Mouse (Mus musculus): ENCODE measurements at regions not wholly inside any gene's neighbourhood (a gene's known extent, or its start where the extent isn't known, plus 50 kb on each side); places are given as distances from the start of the nearest gene placed in this dataset.

- no peaks in the 10 kb centered on the region for H3K36me3 ChIP-seq (ENCODE audit: insufficient read depth, low read length)
- no peak for ATAC-seq (replicated peaks; ENCODE audit: low FRiP score, low read depth)
- no peak for DNase-seq (ENCODE audit: low spot score)
- no peaks in the 10 kb centered on the region for H3K4me1 ChIP-seq (replicated peaks; ENCODE audit: insufficient read depth, low read length)
- H3K9ac ChIP-seq (ENCODE audit: low read depth, low read length): no peak overlapping the region
- 83% methylated on average over 6 of the region's 6 CpGs for WGBS
- no peak for TF ChIP-seq CTCF (IDR thresholded peaks at IDR 0.05; ENCODE audit: low read depth)
- no peaks in the 10 kb centered on the region for H3K27me3 ChIP-seq (ENCODE audit: insufficient read depth, low read length)
- no peak overlapping the region for H3K4me3 ChIP-seq (replicated peaks; ENCODE audit: low read depth, low read length)
- no peak overlapping the region for H3K27ac ChIP-seq
- no peaks in the 10 kb centered on the region for H3K9me3 ChIP-seq (replicated peaks; ENCODE audit: low read length)
- no peak overlapping the region for H3K4me2 ChIP-seq (ENCODE audit: low read length)
Measured at GRCm38 (mm10) chr10:45983671-45984335, 406.2 kb downstream of the Hace1 start.

- Histone ChIP-seq H3K9me3 (replicated peaks; ENCODE audit: low read length) (no peaks in the 10 kb centered on the region), H3K27me3 (ENCODE audit: insufficient read depth, low read length) (no peaks in the 10 kb centered on the region), H3K27ac (no peak overlapping the region), H3K4me3 (replicated peaks; ENCODE audit: low read depth, low read length) (no peak overlapping the region), H3K36me3 (ENCODE audit: insufficient read depth, low read length) (no peaks in the 10 kb centered on the region), H3K4me2 (ENCODE audit: low read length) (no peak overlapping the region), H3K4me1 (replicated peaks; ENCODE audit: insufficient read depth, low read length) (no peaks in the 10 kb centered on the region), H3K9ac (ENCODE audit: low read depth, low read length) (no peak overlapping the region)
- 86% methylated on average over 2 of the region's 2 CpGs for WGBS
- no peak for ATAC-seq (replicated peaks; ENCODE audit: low FRiP score, low read depth)
- no peak for DNase-seq (ENCODE audit: low spot score)
- no peak for TF ChIP-seq CTCF (IDR thresholded peaks at IDR 0.05; ENCODE audit: low read depth)
Measured at GRCm38 (mm10) chr10:45986341-45986740, 408.7 kb downstream of the Hace1 start.

GRCm38 (mm10) chr10:46006319-46006718 is 428.7 kb downstream of the Hace1 start:
- H3K27ac ChIP-seq: no peak overlapping the region
- no peaks in the 10 kb centered on the region for H3K36me3 ChIP-seq (ENCODE audit: insufficient read depth, low read length)
- H3K9me3 ChIP-seq (replicated peaks; ENCODE audit: low read length): no peaks in the 10 kb centered on the region
- no peak for DNase-seq (ENCODE audit: low spot score)
- WGBS: 50% methylated on average over 2 of the region's 2 CpGs
- TF ChIP-seq CTCF (IDR thresholded peaks at IDR 0.05; ENCODE audit: low read depth): no peak
- no peak overlapping the region for H3K4me2 ChIP-seq (ENCODE audit: low read length)
- H3K27me3 ChIP-seq (ENCODE audit: insufficient read depth, low read length): no peaks in the 10 kb centered on the region
- H3K4me1 ChIP-seq (replicated peaks; ENCODE audit: insufficient read depth, low read length): no peaks in the 10 kb centered on the region
- no peak for ATAC-seq (replicated peaks; ENCODE audit: low FRiP score, low read depth)
- no peak overlapping the region for H3K9ac ChIP-seq (ENCODE audit: low read depth, low read length)
- no peak overlapping the region for H3K4me3 ChIP-seq (replicated peaks; ENCODE audit: low read depth, low read length)

GRCm38 (mm10) chr10:46011916-46012596 is 434.4 kb downstream of the Hace1 start:
- 22% methylated on average over 12 of the region's 12 CpGs for WGBS
- no peak overlapping the region for H3K9ac ChIP-seq (ENCODE audit: low read depth, low read length)
- peak; percentile 91 for TF ChIP-seq CTCF (IDR thresholded peaks at IDR 0.05; ENCODE audit: low read depth)
- no peaks in the 10 kb centered on the region for H3K4me1 ChIP-seq (replicated peaks; ENCODE audit: insufficient read depth, low read length)
- no peak overlapping the region for H3K4me3 ChIP-seq (replicated peaks; ENCODE audit: low read depth, low read length)
- no peaks in the 10 kb centered on the region for H3K36me3 ChIP-seq (ENCODE audit: insufficient read depth, low read length)
- H3K9me3 ChIP-seq (replicated peaks; ENCODE audit: low read length): no peaks in the 10 kb centered on the region
- peak; percentile 80 for ATAC-seq (replicated peaks; ENCODE audit: low FRiP score, low read depth)
- H3K27me3 ChIP-seq (ENCODE audit: insufficient read depth, low read length): no peaks in the 10 kb centered on the region
- no peak overlapping the region for H3K27ac ChIP-seq
- DNase-seq (ENCODE audit: low spot score): peak; percentile 73
- no peak overlapping the region for H3K4me2 ChIP-seq (ENCODE audit: low read length)

GRCm38 (mm10) chr10:46012599-46012998 is 435.0 kb downstream of the Hace1 start:
- H3K4me1 ChIP-seq (replicated peaks; ENCODE audit: insufficient read depth, low read length): no peaks in the 10 kb centered on the region
- H3K27ac ChIP-seq: no peak overlapping the region
- H3K27me3 ChIP-seq (ENCODE audit: insufficient read depth, low read length): no peaks in the 10 kb centered on the region
- no peaks in the 10 kb centered on the region for H3K36me3 ChIP-seq (ENCODE audit: insufficient read depth, low read length)
- WGBS: 62% methylated on average over 6 of the region's 6 CpGs
- no peak for TF ChIP-seq CTCF (IDR thresholded peaks at IDR 0.05; ENCODE audit: low read depth)
- DNase-seq (ENCODE audit: low spot score) (no peak), ATAC-seq (replicated peaks; ENCODE audit: low FRiP score, low read depth) (no peak)
- H3K9me3 ChIP-seq (replicated peaks; ENCODE audit: low read length): no peaks in the 10 kb centered on the region
- H3K4me3 ChIP-seq (replicated peaks; ENCODE audit: low read depth, low read length): no peak overlapping the region
- H3K9ac ChIP-seq (ENCODE audit: low read depth, low read length): no peak overlapping the region
- no peak overlapping the region for H3K4me2 ChIP-seq (ENCODE audit: low read length)

- Histone ChIP-seq H3K4me3 (replicated peaks; ENCODE audit: low read depth, low read length) (no peak overlapping the region), H3K27me3 (ENCODE audit: insufficient read depth, low read length) (no peaks in the 10 kb centered on the region), H3K4me1 (replicated peaks; ENCODE audit: insufficient read depth, low read length) (no peaks in the 10 kb centered on the region), H3K27ac (no peak overlapping the region), H3K9ac (ENCODE audit: low read depth, low read length) (no peak overlapping the region), H3K36me3 (ENCODE audit: insufficient read depth, low read length) (no peaks in the 10 kb centered on the region), H3K4me2 (ENCODE audit: low read length) (no peak overlapping the region), H3K9me3 (replicated peaks; ENCODE audit: low read length) (no peaks in the 10 kb centered on the region)
- DNase-seq (ENCODE audit: low spot score) (no peak), ATAC-seq (replicated peaks; ENCODE audit: low FRiP score, low read depth) (no peak)
- 44% methylated on average over 5 of the region's 5 CpGs for WGBS
- TF ChIP-seq CTCF (IDR thresholded peaks at IDR 0.05; ENCODE audit: low read depth): no peak
Measured at GRCm38 (mm10) chr10:46016295-46016694, 438.7 kb downstream of the Hace1 start.
